In the genomic region with DNA sequence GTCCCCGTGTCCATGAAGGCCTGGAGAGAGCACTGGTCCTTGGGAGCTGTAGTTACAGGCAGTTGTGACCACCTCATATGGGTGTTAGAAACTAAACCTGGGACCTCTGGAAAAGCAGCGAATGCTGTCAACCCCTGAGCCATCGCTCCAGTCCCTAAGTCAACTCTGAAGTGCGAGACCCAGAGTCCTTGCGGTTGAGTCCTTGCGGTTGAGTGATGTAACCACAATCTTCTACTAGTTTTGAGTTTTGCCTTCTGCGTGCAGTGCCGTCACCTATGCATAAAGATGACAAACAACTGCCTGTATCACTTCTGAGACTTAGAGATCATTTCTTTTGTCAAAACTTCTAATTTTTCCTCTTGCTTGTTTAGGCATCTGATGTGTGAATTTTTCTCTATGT, we compare ENCODE assay signal across 13 mouse cellular contexts.
"Had no signal": no experiment of that assay in that cellular context is flagged by ENCODE, and none has a peak within 500 bp of the region (broad histone marks: within the 10 kb centered on the region; RNA-seq: fewer than 3 reads in every experiment).

No protein-coding gene starts in this region.

- H3K9me3 ChIP-seq: limb, embryonic 13.5 days; liver, embryonic 15.5 days; lung, embryonic 15.5 days; midbrain, embryonic 12.5 days; neural tube, embryonic 12.5 days had no signal

- H3K27me3 ChIP-seq: limb, embryonic 13.5 days; lung, embryonic 15.5 days; neural tube, embryonic 12.5 days had no signal

- DNase-seq: kidney, adult 11 months; kidney, adult 9 months; kidney, postnatal 36 days; thymus, adult 18-20 months; thymus, postnatal 25 days had no signal

- H3K36me3 ChIP-seq: limb, embryonic 13.5 days; liver, embryonic 15.5 days; lung, embryonic 15.5 days; midbrain, embryonic 12.5 days; neural tube, embryonic 12.5 days had no signal

- H3K4me2 ChIP-seq: limb, embryonic 13.5 days; liver, embryonic 11.5 days; liver, embryonic 15.5 days; lung, embryonic 15.5 days; midbrain, embryonic 12.5 days; neural tube, embryonic 12.5 days had no signal

- H3K9ac ChIP-seq: limb, embryonic 13.5 days; liver, embryonic 15.5 days; lung, embryonic 15.5 days; midbrain, embryonic 12.5 days; neural tube, embryonic 12.5 days had no signal

- H3K27ac ChIP-seq: kidney, postnatal 0 days; limb, embryonic 13.5 days; liver, embryonic 15.5 days; lung, embryonic 15.5 days; midbrain, embryonic 12.5 days; neural tube, embryonic 12.5 days had no signal

- H3K4me3 ChIP-seq: limb, embryonic 13.5 days; liver, embryonic 15.5 days; lung, embryonic 15.5 days; midbrain, embryonic 12.5 days; myocyte; neural tube, embryonic 12.5 days had no signal
